Mouse (Mus musculus) thymus, postnatal 25 days (tissue): ENCODE measurements around the gene Snrnp35.
"Not testable (repeated sequence)": the region's sequence is repeated elsewhere in the genome, so short reads cannot be mapped to it uniquely, and the experiment has no call there.

Source experiments
- DNase-seq: peaks from one replicate; pipeline ENCODE4 v3.0.0; 2022

Snrnp35 gene

GRCm38 (mm10) chr5:124482966-124483654 lies at the start of gene Snrnp35:
TSS of gene Snrnp35 (plus strand) at chr5:124483134.
- DNase-seq: peak; percentile 89

- peak; percentile 60 for DNase-seq
Observed at GRCm38 (mm10) chr5:124438229-124438628, 44.7 kb upstream of the Snrnp35 start.

- no peak for DNase-seq
Observed at GRCm38 (mm10) chr5:124438746-124439145, 44.2 kb upstream of the Snrnp35 start.

- DNase-seq: peak; percentile 95
Observed at GRCm38 (mm10) chr5:124439447-124440093, 43.4 kb upstream of the Snrnp35 start, which contains the start of gene Kmt5a. TSS of gene Kmt5a (plus strand) at chr5:124439930.

GRCm38 (mm10) chr5:124440094-124440701 lies 42.7 kb upstream of the Snrnp35 start:
- DNase-seq: peak; percentile 73

GRCm38 (mm10) chr5:124442628-124443027 lies 40.3 kb upstream of the Snrnp35 start:
- DNase-seq: no peak

- DNase-seq: no peak
Observed at GRCm38 (mm10) chr5:124444208-124444607, 38.7 kb upstream of the Snrnp35 start.

GRCm38 (mm10) chr5:124444661-124445561 lies 38.0 kb upstream of the Snrnp35 start:
- peak; percentile 80 for DNase-seq

GRCm38 (mm10) chr5:124445621-124446293 lies 37.2 kb upstream of the Snrnp35 start:
- peak; percentile 68 for DNase-seq

- DNase-seq: peak; percentile 26
Observed at GRCm38 (mm10) chr5:124446301-124446881, 36.5 kb upstream of the Snrnp35 start.

GRCm38 (mm10) chr5:124449494-124449893 lies 33.4 kb upstream of the Snrnp35 start:
- DNase-seq: no peak

GRCm38 (mm10) chr5:124450051-124450450 lies 32.9 kb upstream of the Snrnp35 start:
- no peak for DNase-seq

- DNase-seq: no peak
Observed at GRCm38 (mm10) chr5:124450641-124451340, 32.1 kb upstream of the Snrnp35 start.

GRCm38 (mm10) chr5:124452494-124453228 lies 30.3 kb upstream of the Snrnp35 start:
- no peak for DNase-seq

GRCm38 (mm10) chr5:124453339-124454081 lies 29.4 kb upstream of the Snrnp35 start:
- no peak for DNase-seq

GRCm38 (mm10) chr5:124454082-124454419 lies 28.9 kb upstream of the Snrnp35 start:
- DNase-seq: no peak

GRCm38 (mm10) chr5:124456762-124457161 lies 26.2 kb upstream of the Snrnp35 start:
- DNase-seq: no peak

- DNase-seq: not testable (repeated sequence)
Observed at GRCm38 (mm10) chr5:124460922-124461321, 22.0 kb upstream of the Snrnp35 start.

GRCm38 (mm10) chr5:124462297-124463025 lies 20.5 kb upstream of the Snrnp35 start:
- no peak for DNase-seq
